Mouse (Mus musculus) bone marrow, adult 2 months (tissue): ENCODE measurements around the gene Bco2. TPM values are rescaled to one million over a fixed set of nuclear protein-coding genes. Genes with fewer than 3 reads are reported as not detected.

Source experiments
- H3K27ac ChIP-seq: fragments of 200-500 bp; 2 replicates; pipeline ENCODE4 v1.5.1; 2012; ENCODE audit warnings: low read depth, mild to moderate bottlenecking, control low read depth, inconsistent platforms, low read length; ENCODE audit not compliant: control insufficient read depth, poor library complexity, insufficient read depth
- H3K4me1 ChIP-seq: fragments of 200-500 bp; 2 replicates; pipeline ENCODE4 v1.6.1; 2011; ENCODE audit warnings: low read length; ENCODE audit not compliant: control insufficient read depth, insufficient read depth
- H3K4me3 ChIP-seq: fragments of 200-500 bp; replicated peaks from 2 replicates; pipeline ENCODE3; 2011; ENCODE audit warnings: mild to moderate bottlenecking, low read depth, low read length, control low read depth; ENCODE audit not compliant: control insufficient read depth
- CTCF ChIP-seq: fragments of 200-500 bp; IDR thresholded peaks from 2 replicates; pipeline ENCODE4 v1.5.1; 2011; ENCODE audit warnings: low read length, control low read depth; ENCODE audit not compliant: control insufficient read depth, insufficient read depth
- POLR2A ChIP-seq: fragments of 200-500 bp; IDR thresholded peaks from 2 replicates; pipeline ENCODE4 v1.6.1; 2011; ENCODE audit warnings: low read depth, mild to moderate bottlenecking, control low read depth, low read length, borderline replicate concordance; ENCODE audit not compliant: control insufficient read depth
- WGBS: fragments of 180-500 bp; shearing (Covaris S2); methylation state at CpG from one replicate; pipeline ENCODE4 v1.1.7; 2018; 5-methylcytosine and 5-hydroxymethylcytosine counted together
- polyA plus RNA-seq: library from polyadenylated mRNA; stranded (reverse); fragments of >200 nt; gene quantifications from 2 replicates; pipeline ENCODE4 v1.2.4, GENCODE M21; 2011; ENCODE audit warnings: low replicate concordance; ENCODE audit not compliant: missing spikeins, insufficient read depth, insufficient read length

The Bco2 gene
- polyA plus RNA-seq, 1 experiment = 1.9 TPM

- WGBS = 47% methylated on average over 7 of the region's 7 CpGs
- TF ChIP-seq POLR2A (no peak), CTCF (no peak)
- Histone ChIP-seq H3K4me3 (no peak overlapping the region), H3K27ac (no peak overlapping the region), H3K4me1 (peaks cover 2% of the 10 kb centered on the region)
Measured at GRCm38 (mm10) chr9:50507570-50507969, 47.4 kb downstream of the Bco2 start.

GRCm38 (mm10) chr9:50505405-50505804 lies 49.6 kb downstream of the Bco2 start:
- 76% methylated on average over 6 of the region's 6 CpGs for WGBS
- no peak overlapping the region for H3K27ac ChIP-seq

GRCm38 (mm10) chr9:50502949-50503348 lies 52.0 kb downstream of the Bco2 start:
- H3K27ac ChIP-seq = peak overlapping the region; percentile 65
- peaks cover 2% of the 10 kb centered on the region for H3K4me1 ChIP-seq
- 39% methylated on average over 3 of the region's 3 CpGs for WGBS
- no peak for TF ChIP-seq POLR2A
- TF ChIP-seq CTCF = no peak
- H3K4me3 ChIP-seq = no peak overlapping the region

More at GRCm38 (mm10) chr9:50505405-50505804, 49.6 kb downstream of the Bco2 start:
- H3K4me1 ChIP-seq = peaks cover 2% of the 10 kb centered on the region
- TF ChIP-seq CTCF (no peak), POLR2A (no peak)
- no peak overlapping the region for H3K4me3 ChIP-seq

GRCm38 (mm10) chr9:50500974-50501501 lies 53.9 kb downstream of the Bco2 start:
- peak overlapping the region; percentile 29 for H3K4me3 ChIP-seq
- no peak for TF ChIP-seq POLR2A
- no peak for TF ChIP-seq CTCF
- H3K27ac ChIP-seq = no peak overlapping the region
- peaks cover 2% of the 10 kb centered on the region for H3K4me1 ChIP-seq
- WGBS = 31% methylated on average over 14 of the region's 14 CpGs

GRCm38 (mm10) chr9:50500467-50500973 lies 54.5 kb downstream of the Bco2 start:
- no peak for TF ChIP-seq CTCF
- WGBS = 65% methylated on average over 15 of the region's 15 CpGs
- H3K4me1 ChIP-seq = peaks cover 2% of the 10 kb centered on the region
- H3K4me3 ChIP-seq = peak overlapping the region; percentile 29
- H3K27ac ChIP-seq = no peak overlapping the region

- Histone ChIP-seq H3K4me1 (peaks cover 2% of the 10 kb centered on the region), H3K4me3 (no peak overlapping the region), H3K27ac (no peak overlapping the region)
- WGBS = 62% methylated on average over 3 of the region's 3 CpGs
- no peak for TF ChIP-seq CTCF
- no peak for TF ChIP-seq POLR2A
Measured at GRCm38 (mm10) chr9:50499781-50500180, 55.2 kb downstream of the Bco2 start.

- Histone ChIP-seq H3K4me1 (peaks cover 2% of the 10 kb centered on the region), H3K4me3 (peak overlapping the region; percentile 59), H3K27ac (no peak overlapping the region)
- TF ChIP-seq CTCF = no peak
- TF ChIP-seq POLR2A = no peak
- 17% methylated on average over 16 of the region's 16 CpGs for WGBS
Measured at GRCm38 (mm10) chr9:50498815-50499214, 56.2 kb downstream of the Bco2 start.

GRCm38 (mm10) chr9:50497536-50497935 lies 57.4 kb downstream of the Bco2 start:
- H3K4me3 ChIP-seq = no peak overlapping the region
- 73% methylated on average over 2 of the region's 2 CpGs for WGBS
- TF ChIP-seq POLR2A (no peak), CTCF (no peak)

GRCm38 (mm10) chr9:50497076-50497475 lies 57.9 kb downstream of the Bco2 start:
- TF ChIP-seq CTCF (no peak), POLR2A (no peak)
- Histone ChIP-seq H3K4me3 (no peak overlapping the region), H3K27ac (no peak overlapping the region), H3K4me1 (no peaks in the 10 kb centered on the region; the same call in none of the 2 replicates)
- WGBS = 51% methylated on average over 6 of the region's 6 CpGs

More at GRCm38 (mm10) chr9:50497536-50497935, 57.4 kb downstream of the Bco2 start:
- Histone ChIP-seq H3K27ac (no peak overlapping the region), H3K4me1 (no peaks in the 10 kb centered on the region; the same call in none of the 2 replicates)
